Comparison of ENCODE assay signal across 9 mouse cellular contexts in genomic region chr4:133058513-133059480, GRCm38 (mm10). TPM values are rescaled to one million over a fixed set of nuclear protein-coding genes. Genes with fewer than 3 reads are reported as not detected.
A peak's percentile ranks its signal among the peaks of the same experiment; 100 is the strongest.
DNase-seq lines count a peak whose midpoint lies in the region; ATAC-seq and TF ChIP-seq lines count a peak whose summit lies in the region.
"Had no signal": no experiment of that assay in that cellular context is flagged by ENCODE, and none has a peak within 500 bp of the region (broad histone marks: within the 10 kb centered on the region; RNA-seq: fewer than 3 reads in every experiment).

No protein-coding gene starts in this region.

- TF ChIP-seq RAD21 in CH12.LX (IDR thresholded peaks at IDR 0.05; ENCODE audit: low read depth, low read length), result no peak

- H3K36me3 ChIP-seq in hindbrain, embryonic 10.5 days, result peaks cover 73% of the 10 kb centered on the region
- peaks cover 33% of the 10 kb centered on the region for H3K36me3 ChIP-seq in hindbrain, embryonic 16.5 days (ENCODE audit: control insufficient read depth, insufficient read depth, low read length)
- H3K36me3 ChIP-seq in CH12.LX (replicated peaks in 1 of 2; ENCODE audit: control insufficient read depth in 1 of 2, insufficient read depth in 1 of 2, low read length in 1 of 2), result peaks cover 29 to 77% of the 10 kb centered on the region in 2 experiments
- peaks cover 43% of the 10 kb centered on the region for H3K36me3 ChIP-seq in liver, embryonic 12.5 days
- peaks cover 35% of the 10 kb centered on the region for H3K36me3 ChIP-seq in forebrain, embryonic 15.5 days

- DNase-seq in hindbrain, embryonic 10.5 days (ENCODE audit: low spot score), result no peak
- DNase-seq in CH12.LX (ENCODE audit: extremely low read depth), result no peak
- DNase-seq in urinary bladder, postnatal 36 days (ENCODE audit: low spot score in 2 of 2), result no peak
- no peak for DNase-seq in thymus, postnatal 10 days (ENCODE audit: low spot score in 2 of 2)
- DNase-seq: cerebellum, adult 9-10 months had no signal

- peaks cover 59% of the 10 kb centered on the region for H3K4me1 ChIP-seq in hindbrain, embryonic 10.5 days (replicated peaks)
- H3K4me1 ChIP-seq in hindbrain, embryonic 16.5 days (ENCODE audit: control insufficient read depth, insufficient read depth, low read depth, low read length), result peaks cover 12% of the 10 kb centered on the region
- peaks cover 23 to 47% of the 10 kb centered on the region in 2 experiments for H3K4me1 ChIP-seq in CH12.LX (ENCODE audit: control insufficient read depth in 1 of 2, insufficient read depth in 2 of 2)
- H3K4me1 ChIP-seq in brown adipose tissue, adult 24 weeks (ENCODE audit: control insufficient read depth, insufficient read depth, insufficient read length, low read length), result peaks cover 18% of the 10 kb centered on the region
- H3K4me1 ChIP-seq in liver, embryonic 12.5 days, result peaks cover 71% of the 10 kb centered on the region
- H3K4me1 ChIP-seq in forebrain, embryonic 15.5 days, result peaks cover 9% of the 10 kb centered on the region; the same call in 1 of the 2 replicates

- in situ Hi-C loops in CH12.LX (cut with MboI; ENCODE audit: low pct_ligation_motif_present, low pct_unique_long_range_greater_than_20kb, low sequenced_read_pairs), result no loop called here

- ATAC-seq in hindbrain, embryonic 16.5 days, result no peak
- peak; percentile 28 for ATAC-seq in liver, embryonic 12.5 days
- ATAC-seq in forebrain, embryonic 15.5 days (replicated peaks), result no peak

- no peak overlapping the region for H3K9ac ChIP-seq in hindbrain, embryonic 16.5 days (ENCODE audit: low read depth, low read length)
- no peak overlapping the region for H3K9ac ChIP-seq in CH12.LX (ENCODE audit: insufficient read depth, low read depth)
- H3K9ac ChIP-seq in liver, embryonic 12.5 days, result peak overlapping the region; percentile 71
- H3K9ac ChIP-seq in forebrain, embryonic 15.5 days (replicated peaks), result no peak overlapping the region

- TF ChIP-seq EP300 in CH12.LX (IDR thresholded peaks at IDR 0.05; ENCODE audit: low read length), result no peak

- no peak overlapping the region for H3K4me2 ChIP-seq in hindbrain, embryonic 16.5 days (ENCODE audit: low read length)
- no peak overlapping the region for H3K4me2 ChIP-seq in CH12.LX (ENCODE audit: insufficient read depth, low read depth, poor library complexity, severe bottlenecking)
- peak overlapping the region; percentile 81 for H3K4me2 ChIP-seq in liver, embryonic 12.5 days
- no peak overlapping the region for H3K4me2 ChIP-seq in forebrain, embryonic 15.5 days (replicated peaks)

- WGBS in hindbrain, embryonic 10.5 days, result 80% methylated on average over 11 of the region's 11 CpGs
- 81% methylated on average over 11 of the region's 11 CpGs for WGBS in hindbrain, embryonic 16.5 days
- WGBS in liver, embryonic 12.5 days (ENCODE audit: insufficient replicate concordance), result 27% methylated on average over 11 of the region's 11 CpGs
- WGBS in forebrain, embryonic 15.5 days, result 79% methylated on average over 11 of the region's 11 CpGs

- H3K9me3 ChIP-seq in hindbrain, embryonic 10.5 days, result no peaks in the 10 kb centered on the region
- H3K9me3 ChIP-seq in hindbrain, embryonic 16.5 days (ENCODE audit: control insufficient read depth, low read length), result no peaks in the 10 kb centered on the region
- H3K9me3 ChIP-seq in CH12.LX (replicated peaks; ENCODE audit: low read length), result no peaks in the 10 kb centered on the region
- no peaks in the 10 kb centered on the region for H3K9me3 ChIP-seq in liver, embryonic 12.5 days (replicated peaks)
- H3K9me3 ChIP-seq in forebrain, embryonic 15.5 days, result no peaks in the 10 kb centered on the region

- H3K4me3 ChIP-seq in hindbrain, embryonic 10.5 days, result no peak overlapping the region
- no peak overlapping the region for H3K4me3 ChIP-seq in hindbrain, embryonic 16.5 days (ENCODE audit: low read length)
- H3K4me3 ChIP-seq in CH12.LX (replicated peaks in 1 of 3; ENCODE audit: low read depth in 2 of 3, low read length in 2 of 3, poor library complexity in 1 of 3), result no peak overlapping the region
- H3K4me3 ChIP-seq in brown adipose tissue, adult 24 weeks (ENCODE audit: insufficient read depth, low read depth, low read length), result no peak overlapping the region
- peak overlapping the region; percentile 42; the same call in 1 of the 2 replicates for H3K4me3 ChIP-seq in liver, embryonic 12.5 days
- no peak overlapping the region for H3K4me3 ChIP-seq in forebrain, embryonic 15.5 days

- no peak for TF ChIP-seq CTCF in CH12.LX (conservative IDR thresholded peaks at IDR 0.05 in 1 of 2, IDR thresholded peaks at IDR 0.05 in 1 of 2; ENCODE audit: low read depth in 2 of 2, low read length in 2 of 2)

- H3K27ac ChIP-seq in hindbrain, embryonic 10.5 days, result peak overlapping the region; percentile 72
- H3K27ac ChIP-seq in hindbrain, embryonic 16.5 days (ENCODE audit: low read depth, low read length), result no peak overlapping the region
- H3K27ac ChIP-seq in CH12.LX (ENCODE audit: insufficient read depth, low read depth), result 0 out of 2 replicates have a peak overlapping the region, but pooled peaks have one; percentile 69
- peak overlapping the region; percentile 20; the same call in 1 of the 2 replicates for H3K27ac ChIP-seq in brown adipose tissue, adult 24 weeks (replicated peaks; ENCODE audit: low read depth, low read length)
- peak overlapping the region; percentile 95 for H3K27ac ChIP-seq in liver, embryonic 12.5 days
- H3K27ac ChIP-seq in forebrain, embryonic 15.5 days (replicated peaks), result no peak overlapping the region

- H3K27me3 ChIP-seq in hindbrain, embryonic 10.5 days (ENCODE audit: insufficient read depth, poor library complexity, severe bottlenecking), result no peaks in the 10 kb centered on the region
- no peaks in the 10 kb centered on the region for H3K27me3 ChIP-seq in hindbrain, embryonic 16.5 days (replicated peaks; ENCODE audit: control insufficient read depth, insufficient read depth, low read length)
- H3K27me3 ChIP-seq in CH12.LX (replicated peaks), result no peaks in the 10 kb centered on the region
- H3K27me3 ChIP-seq in liver, embryonic 12.5 days (replicated peaks), result no peaks in the 10 kb centered on the region
- H3K27me3 ChIP-seq in forebrain, embryonic 15.5 days, result no peaks in the 10 kb centered on the region

- H3K79me2 ChIP-seq in CH12.LX (replicated peaks; ENCODE audit: control insufficient read depth, extremely low read depth, insufficient read depth, poor library complexity, severe bottlenecking), result no peaks in the 10 kb centered on the region

- dilution Hi-C loops in CH12.LX (cut with MboI; ENCODE audit: extremely low pct_ligation_motif_present, extremely low pct_unique_long_range_greater_than_20kb, low sequenced_read_pairs), result no loop called here

- TF ChIP-seq POLR2A in CH12.LX (IDR thresholded peaks at IDR 0.05; ENCODE audit: low read depth, low read length), result no peak

TF ChIP-seq in CH12.LX, 34 proteins besides CTCF, POLR2A, EP300 and RAD21:
- TF ChIP-seq USF1 (IDR thresholded peaks at IDR 0.05; ENCODE audit: low read depth, low read length) (no peak), HCFC1 (IDR thresholded peaks at IDR 0.05; ENCODE audit: low read depth, low read length) (no peak)
TF ChIP-seq in CH12.LX: peak in this region for 0.

RNA-seq across cellular contexts. Expression of gene Ahdc1, which starts 47.7 kb away (rescaled TPM):
- 9.0 and 9.7 TPM in 2 replicates for polyA plus RNA-seq in hindbrain, embryonic 10.5 days (2016; fragmentation: Nextera tagmentation; extraction: Ambion mirVana)
- polyA plus RNA-seq in hindbrain, embryonic 16.5 days (2015; fragmentation: Nextera tagmentation; extraction: Ambion mirVana), result 10.4 and 11.6 TPM in 2 replicates
- total RNA-seq in CH12.LX (2012; rRNA removed) (7.8 and 8.4 TPM in 2 replicates), CH12.LX (2014; rRNA removed) (1.0 and 1.6 TPM in 2 replicates)
- polyA plus RNA-seq in CH12.LX (2012; ENCODE audit: insufficient read length, low read depth), result 16.1 and 19.9 TPM in 2 replicates
- polyA plus RNA-seq in brown adipose tissue, adult 24 weeks (2012; ENCODE audit: insufficient read depth, insufficient read length, missing spikeins), result 16.4 and 26.1 TPM in 2 replicates
- polyA plus RNA-seq in liver, embryonic 12.5 days (2016; fragmentation: Nextera tagmentation; extraction: Ambion mirVana), result 2.9 and 3.2 TPM in 2 replicates
- 14.2 and 17.0 TPM in 2 replicates for polyA plus RNA-seq in forebrain, embryonic 15.5 days (2015; fragmentation: Nextera tagmentation; extraction: Ambion mirVana)

Comparison
In these comparisons a context has a peak if more than half of its experiments do, and no peak if none do; other contexts are left out.
1. H3K27ac ChIP-seq: peak in hindbrain, embryonic 10.5 days (single experiment), CH12.LX (single experiment), brown adipose tissue, adult 24 weeks (single experiment) and liver, embryonic 12.5 days (single experiment); none in hindbrain, embryonic 16.5 days (single experiment) and forebrain, embryonic 15.5 days (single experiment).